Mouse (Mus musculus) myocyte (in vitro differentiated cells): ENCODE data around the gene Tgm1. TPM values are rescaled to one million over a fixed set of nuclear protein-coding genes. Genes with fewer than 3 reads are reported as not detected.

Experiments used
- H3K27me3 ChIP-seq: one replicate; pipeline ENCODE4 v1.6.1; 2011; ENCODE audit not compliant: control insufficient read depth, insufficient read depth, insufficient read length
- H3K36me3 ChIP-seq: one replicate; pipeline ENCODE4 v1.6.1; 2011; ENCODE audit not compliant: control insufficient read depth, insufficient read depth
- H3K4me2 ChIP-seq: one replicate; pipeline ENCODE4 v1.6.1; 2011; ENCODE audit warnings: low read depth, control low read depth
- H3K4me3 ChIP-seq: one replicate; pipeline ENCODE4 v1.5.1; 2011; ENCODE audit warnings: mild to moderate bottlenecking, control low read depth, moderate library complexity
- H3K79me2 ChIP-seq: one replicate; pipeline ENCODE4 v1.6.1; 2011; ENCODE audit not compliant: control insufficient read depth, insufficient read depth
- H3ac ChIP-seq: one replicate; pipeline ENCODE4 v1.6.1; 2011; ENCODE audit not compliant: control insufficient read depth, insufficient read length
- CEBPB ChIP-seq: IDR thresholded peaks from 2 replicates; pipeline ENCODE4 v1.6.1; 2011; ENCODE audit warnings: mild to moderate bottlenecking, moderate library complexity; ENCODE audit not compliant: poor library complexity, insufficient read depth, severe bottlenecking
- E2F4 ChIP-seq: IDR thresholded peaks from one replicate; pipeline ENCODE4 v1.6.1; 2011; ENCODE audit warnings: mild to moderate bottlenecking, control low read depth, moderate library complexity; ENCODE audit not compliant: insufficient read depth
- MAX ChIP-seq: IDR thresholded peaks from one replicate; pipeline ENCODE4 v1.6.1; 2011; ENCODE audit warnings: low read depth, mild to moderate bottlenecking, control low read depth
- MYOD1 ChIP-seq, 3 experiments: IDR thresholded peaks; one replicate each; pipeline ENCODE4 v1.6.1; 2011; ENCODE audit warnings: control low read depth in 2 of 3, low read depth in 2 of 3, mild to moderate bottlenecking in 2 of 3, moderate library complexity in 1 of 3; ENCODE audit not compliant: insufficient read length in 2 of 3, control insufficient read depth in 1 of 3
- MYOG ChIP-seq, 3 experiments: IDR thresholded peaks; one replicate each; pipeline ENCODE4 v1.6.1; 2011; ENCODE audit warnings: control low read depth in 2 of 3, low read depth in 2 of 3, mild to moderate bottlenecking in 2 of 3; ENCODE audit not compliant: insufficient read length in 2 of 3, control insufficient read depth in 1 of 3, insufficient read depth in 1 of 3
- POLR2A ChIP-seq: IDR thresholded peaks from one replicate; pipeline ENCODE4 v1.6.1; 2011; ENCODE audit warnings: low read depth, mild to moderate bottlenecking, control low read depth, moderate library complexity; ENCODE audit not compliant: insufficient read length
- POLR2AphosphoS2 ChIP-seq: IDR thresholded peaks from one replicate; pipeline ENCODE4 v1.6.1; 2011; ENCODE audit warnings: low read depth, control low read depth; ENCODE audit not compliant: insufficient read length
- REST ChIP-seq: IDR thresholded peaks from one replicate; pipeline ENCODE4 v1.6.1; 2011; ENCODE audit warnings: mild to moderate bottlenecking, control low read depth, moderate library complexity; ENCODE audit not compliant: insufficient read depth, insufficient read length
- SRF ChIP-seq: IDR thresholded peaks from one replicate; pipeline ENCODE4 v1.6.1; 2011; ENCODE audit warnings: low read depth; ENCODE audit not compliant: control insufficient read depth, insufficient read length
- TCF12 ChIP-seq: IDR thresholded peaks from one replicate; pipeline ENCODE4 v1.6.1; 2011; ENCODE audit warnings: mild to moderate bottlenecking, control low read depth; ENCODE audit not compliant: poor library complexity, insufficient read depth, severe bottlenecking
- TCF3 ChIP-seq: IDR thresholded peaks from one replicate; pipeline ENCODE4 v1.6.1; 2011; ENCODE audit warnings: low read depth, control low read depth; ENCODE audit not compliant: insufficient read length
- USF1 ChIP-seq: IDR thresholded peaks from one replicate; pipeline ENCODE4 v1.6.1; 2011; ENCODE audit warnings: low read depth, mild to moderate bottlenecking, control low read depth, moderate library complexity
- polyA plus RNA-seq: library from polyadenylated mRNA; unstranded; fragments of >200 nt; fragmentation: generic; extraction: Trizol; gene quantifications from one replicate; pipeline ENCODE4 v1.2.1, GENCODE M21; 2012; ENCODE audit warnings: missing spikeins

Tgm1 gene
- polyA plus RNA-seq, 1 experiment: 0.06 TPM

GRCm38 (mm10) chr14:55677615-55678014, 36.1 kb downstream of the Tgm1 start:
- TF ChIP-seq USF1 (no peak), SRF (no peak), REST (no peak), MAX (no peak), CEBPB (no peak), E2F4 (no peak), POLR2AphosphoS2 (no peak), POLR2A (no peak), TCF3 (no peak), MYOG (IDR thresholded peaks at IDR 0.05; ENCODE audit: control insufficient read depth in 1 of 3, insufficient read depth in 1 of 3, insufficient read length in 2 of 3, low read depth in 2 of 3) (no peak)
- Histone ChIP-seq H3K27me3 (no peaks in the 10 kb centered on the region), H3K79me2 (peaks cover 11% of the 10 kb centered on the region)

DNA sequence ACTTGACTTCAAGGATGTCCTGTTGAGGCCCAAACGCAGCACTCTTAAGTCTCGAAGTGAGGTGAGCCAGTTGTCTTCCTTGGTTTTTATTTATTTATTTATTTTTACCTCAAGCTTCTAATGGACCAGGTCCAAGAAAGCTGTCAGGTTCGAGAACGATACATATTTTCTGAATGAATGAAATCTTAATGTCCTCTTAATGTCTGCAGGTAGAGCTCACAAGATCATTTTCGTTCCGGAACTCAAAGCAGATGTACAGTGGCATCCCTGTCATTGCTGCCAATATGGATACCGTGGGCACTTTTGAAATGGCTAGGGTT, 41.0 kb downstream of the Tgm1 start:
- Histone ChIP-seq H3K79me2 (peaks cover 51% of the 10 kb centered on the region), H3ac (peak overlapping the region; percentile 87), H3K4me2 (peak overlapping the region; percentile 90), H3K4me3 (peak overlapping the region; percentile 82), H3K36me3 (peaks cover 18% of the 10 kb centered on the region), H3K27me3 (no peaks in the 10 kb centered on the region)
- no peak for TF ChIP-seq E2F4
- TF ChIP-seq REST: no peak
- no peak for TF ChIP-seq SRF
- TF ChIP-seq MAX: no peak
- no peak for TF ChIP-seq USF1
- TF ChIP-seq TCF12: no peak
- no peak for TF ChIP-seq CEBPB
- TF ChIP-seq MYOD1 (IDR thresholded peaks at IDR 0.05; ENCODE audit: control insufficient read depth in 1 of 3, insufficient read length in 2 of 3, low read depth in 2 of 3): no peak
- TF ChIP-seq POLR2A: no peak
- TF ChIP-seq POLR2AphosphoS2: no peak
- TF ChIP-seq TCF3: no peak
- TF ChIP-seq MYOG (IDR thresholded peaks at IDR 0.05; ENCODE audit: control insufficient read depth in 1 of 3, insufficient read depth in 1 of 3, insufficient read length in 2 of 3, low read depth in 2 of 3): no peak

More at GRCm38 (mm10) chr14:55677615-55678014, 36.1 kb downstream of the Tgm1 start:
- peaks cover 40% of the 10 kb centered on the region for H3K36me3 ChIP-seq
- no peak overlapping the region for H3K4me3 ChIP-seq
- H3ac ChIP-seq: no peak overlapping the region
- no peak overlapping the region for H3K4me2 ChIP-seq

DNA sequence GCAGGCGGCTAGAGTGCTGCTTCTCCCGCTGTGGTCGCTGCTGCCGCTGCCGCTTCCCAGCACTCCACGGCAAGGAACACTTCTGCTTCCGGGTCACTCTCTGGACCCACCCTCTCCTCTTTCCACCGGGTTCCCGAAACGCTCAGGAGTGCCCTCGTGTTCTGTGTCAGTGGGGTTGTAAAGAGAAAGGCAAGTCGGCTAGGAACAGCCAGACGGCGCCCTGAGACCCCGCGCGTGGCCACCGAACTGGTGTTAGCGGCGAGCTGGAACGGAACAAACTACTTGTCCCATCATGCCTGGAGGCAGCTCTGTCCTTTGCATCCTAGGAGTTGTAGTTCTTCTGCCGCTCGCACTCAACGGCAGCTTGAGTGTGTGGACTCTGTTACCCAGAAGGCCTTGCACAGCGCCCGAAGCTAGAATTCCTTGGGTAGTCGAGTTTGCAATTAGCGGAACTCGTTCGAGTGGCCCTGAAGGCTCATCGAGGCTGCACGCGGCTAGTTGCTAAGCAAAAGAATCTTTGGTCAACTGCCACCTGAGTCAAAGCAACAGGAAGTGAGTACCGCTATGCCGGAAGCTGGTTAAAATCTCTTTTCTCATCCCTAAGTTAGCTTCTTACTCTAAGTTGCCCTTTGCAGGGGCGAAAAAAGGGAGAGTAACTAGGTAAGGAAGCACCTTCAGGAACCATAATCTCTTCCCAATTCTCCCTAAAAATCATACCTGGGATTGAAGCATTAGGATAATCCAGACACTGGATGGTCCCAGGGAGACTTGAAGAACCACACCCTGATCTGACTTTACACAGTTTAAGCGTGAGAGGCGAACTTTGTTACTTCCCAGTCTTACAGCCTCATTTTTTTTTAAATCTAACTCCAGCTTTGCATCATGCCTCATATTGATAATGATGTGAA, 41.6 kb downstream of the Tgm1 start, which contains the start of the genes Gmpr2 and Nedd8:
TSS of gene Gmpr2 (plus strand) at position 109 of the 908 bp plus-strand sequence.
TSS of gene Nedd8 (minus strand) at position 292 of the 908 bp plus-strand sequence.
- Histone ChIP-seq H3K36me3 (peaks cover 12% of the 10 kb centered on the region), H3K4me2 (peak within 1 kb of the TSS; percentile 90), H3K27me3 (no peaks in the 10 kb centered on the region), H3K4me3 (peak within 1 kb of the TSS; percentile 82), H3ac (peak within 1 kb of the TSS; percentile 87), H3K79me2 (peaks cover 54% of the 10 kb centered on the region)
- TF ChIP-seq MAX: peak; percentile 9
- no peak for TF ChIP-seq E2F4
- TF ChIP-seq POLR2A: peak; percentile 72
- TF ChIP-seq MYOG (IDR thresholded peaks at IDR 0.05; ENCODE audit: control insufficient read depth in 1 of 3, insufficient read depth in 1 of 3, insufficient read length in 2 of 3, low read depth in 2 of 3): no peak
- TF ChIP-seq POLR2AphosphoS2: peak; percentile 65
- TF ChIP-seq SRF: peak; percentile 42
- TF ChIP-seq TCF3: no peak
- TF ChIP-seq REST: no peak

DNA sequence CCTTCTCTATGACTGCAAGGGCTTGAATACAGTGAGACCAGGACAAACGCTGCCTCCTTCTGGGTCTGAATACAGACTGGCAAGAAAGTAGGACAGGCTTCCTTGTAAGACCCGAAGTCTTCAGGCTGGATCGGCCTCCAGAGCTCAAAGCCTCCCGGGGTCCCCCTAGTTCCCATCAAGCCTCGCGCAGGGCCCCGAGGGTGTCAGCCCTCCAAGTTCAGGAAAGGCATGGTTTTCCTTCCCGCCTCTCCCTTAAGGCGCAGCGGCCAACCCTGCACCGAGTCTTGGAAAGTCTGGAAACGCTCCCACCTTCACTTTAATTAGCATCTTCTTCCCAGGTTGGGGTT, 42.3 kb downstream of the Tgm1 start:
- Histone ChIP-seq H3ac (peak overlapping the region; percentile 87), H3K79me2 (peaks cover 60% of the 10 kb centered on the region), H3K36me3 (peaks cover 10% of the 10 kb centered on the region), H3K4me2 (peak overlapping the region; percentile 80), H3K4me3 (peak overlapping the region; percentile 82), H3K27me3 (no peaks in the 10 kb centered on the region)
- TF ChIP-seq MYOD1 (IDR thresholded peaks at IDR 0.05; ENCODE audit: control insufficient read depth in 1 of 3, insufficient read length in 2 of 3, low read depth in 2 of 3) (no peak), TCF3 (no peak), SRF (no peak), CEBPB (no peak), TCF12 (no peak), E2F4 (no peak), USF1 (no peak), POLR2AphosphoS2 (no peak), MYOG (IDR thresholded peaks at IDR 0.05; ENCODE audit: control insufficient read depth in 1 of 3, insufficient read depth in 1 of 3, insufficient read length in 2 of 3, low read depth in 2 of 3) (no peak), REST (no peak), POLR2A (no peak), MAX (no peak)

- Histone ChIP-seq H3K4me2 (peak overlapping the region; percentile 64), H3K27me3 (no peaks in the 10 kb centered on the region), H3K36me3 (peaks cover 13% of the 10 kb centered on the region), H3K79me2 (no peaks in the 10 kb centered on the region), H3ac (no peak overlapping the region), H3K4me3 (peak overlapping the region; percentile 66)
- no peak for TF ChIP-seq SRF
- no peak for TF ChIP-seq TCF3
- no peak for TF ChIP-seq MYOD1 (IDR thresholded peaks at IDR 0.05; ENCODE audit: control insufficient read depth in 1 of 3, insufficient read length in 2 of 3, low read depth in 2 of 3)
- TF ChIP-seq MAX: no peak
- no peak for TF ChIP-seq POLR2AphosphoS2
- TF ChIP-seq USF1: no peak
- TF ChIP-seq E2F4: no peak
- TF ChIP-seq CEBPB: no peak
- TF ChIP-seq TCF12: no peak
- TF ChIP-seq POLR2A: no peak
Observed at GRCm38 (mm10) chr14:55660636-55661035, 53.1 kb downstream of the Tgm1 start.
